Mouse (Mus musculus) lung, postnatal 0 days (tissue): ENCODE measurements around the gene Ccdc27.

Experiments
- CTCF ChIP-seq: IDR thresholded peaks from 2 replicates; pipeline ENCODE4 v1.5.1; 2016; ENCODE audit warnings: antibody characterized with exemption, mild to moderate bottlenecking
- EP300 ChIP-seq: IDR thresholded peaks from 2 replicates; pipeline ENCODE4 v1.6.1; 2016; ENCODE audit warnings: antibody characterized with exemption, mild to moderate bottlenecking, control low read depth

DNA sequence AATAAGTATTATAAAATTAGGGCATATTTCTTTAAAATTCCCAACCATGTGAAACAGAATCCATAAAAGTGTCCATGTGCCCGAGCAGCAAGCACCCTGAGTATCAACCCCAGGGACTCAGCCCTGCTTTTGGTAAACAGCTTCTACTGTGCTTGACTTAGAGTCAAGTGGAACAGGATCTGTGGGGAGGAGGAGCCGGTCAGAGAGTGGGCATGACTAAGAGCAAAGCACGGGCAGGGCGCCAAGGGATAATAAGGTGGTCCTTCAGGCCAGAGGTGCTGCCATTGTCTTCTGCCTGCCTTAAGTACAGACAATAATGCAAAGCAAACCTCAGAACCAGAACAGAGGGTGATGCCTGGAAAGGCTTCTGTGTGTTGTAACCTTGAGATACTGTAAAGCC is 34.7 kb downstream of the Ccdc27 start:
- no peak for TF ChIP-seq CTCF
- TF ChIP-seq EP300 = no peak
